Mouse (Mus musculus): ENCODE data around the gene Kif14. TPM values are rescaled to one million over a fixed set of nuclear protein-coding genes. Genes with fewer than 3 reads are reported as not detected.

The Kif14 gene
- polyA plus RNA-seq, 1 experiment from 2014 or later, result 5.2 TPM

Other genes starting within 250 kb of the Kif14 start
- gene Inava, start 232.1 kb upstream of the Kif14 start, polyA plus RNA-seq (2015; fragmentation: Nextera tagmentation; extraction: Ambion mirVana), result 39.8 and 44.1 TPM in 2 replicates
- not detected in 2 replicates for gene Gpr25, start 205.5 kb upstream of the Kif14 start, polyA plus RNA-seq (2015; fragmentation: Nextera tagmentation; extraction: Ambion mirVana)
- 9.2 and 9.3 TPM in 2 replicates for gene Camsap2, start 120.2 kb upstream of the Kif14 start, polyA plus RNA-seq (2015; fragmentation: Nextera tagmentation; extraction: Ambion mirVana)
- gene Ddx59, start 51.1 kb upstream of the Kif14 start, polyA plus RNA-seq (2015; fragmentation: Nextera tagmentation; extraction: Ambion mirVana), result 12.2 and 13.6 TPM in 2 replicates
- 11.9 and 13.6 TPM in 2 replicates for gene Zfp281, start 158.6 kb downstream of the Kif14 start, polyA plus RNA-seq (2015; fragmentation: Nextera tagmentation; extraction: Ambion mirVana)